8 mouse cellular contexts compared by ENCODE assay signal in the genomic region with DNA sequence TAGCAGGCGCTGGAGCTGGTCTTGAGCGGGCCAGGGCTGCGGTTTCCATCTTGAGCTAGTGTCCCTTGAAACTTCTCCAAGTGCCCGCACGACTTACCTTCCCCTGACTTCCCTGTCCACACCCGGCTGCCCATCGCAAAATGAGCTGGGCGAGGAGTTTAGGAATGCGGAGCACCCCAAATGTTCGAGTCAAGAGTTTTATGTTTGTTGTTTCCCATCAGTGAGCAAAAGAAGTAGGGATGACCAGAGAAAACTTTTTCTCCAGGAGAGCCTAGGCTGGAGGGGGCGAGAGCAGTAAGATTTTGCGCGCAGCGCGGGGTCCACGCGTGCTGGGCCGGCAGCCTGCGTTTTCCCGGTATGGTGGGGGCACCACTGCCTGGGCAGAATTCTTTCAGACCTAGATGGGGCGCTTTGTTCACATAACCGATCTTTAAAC. TPM values are rescaled to one million over a fixed set of nuclear protein-coding genes. Genes with fewer than 3 reads are reported as not detected.
DNase-seq lines count a peak whose midpoint lies in the region; ATAC-seq and TF ChIP-seq lines count a peak whose summit lies in the region.

No protein-coding gene starts in this region.

- in situ Hi-C loops in ES-E14 (cut with MboI; ENCODE audit: low sequenced_read_pairs in 2 of 2, unreplicated experiment in 2 of 2) = no loop called here

- peak overlapping the region; percentile 93 for H3K4me2 ChIP-seq in embryonic facial prominence, embryonic 11.5 days (ENCODE audit: low read depth, low read length)
- H3K4me2 ChIP-seq in heart, embryonic 12.5 days = peak overlapping the region; percentile 87
- H3K4me2 ChIP-seq in kidney, embryonic 14.5 days (replicated peaks; ENCODE audit: low read depth, low read length) = peak overlapping the region; percentile 88
- peak overlapping the region; percentile 81 for H3K4me2 ChIP-seq in lung, postnatal 0 days (replicated peaks; ENCODE audit: low read depth, low read length)

- under 1% methylated on average over 22 of the region's 22 CpGs for WGBS in embryonic facial prominence, embryonic 11.5 days
- WGBS in heart, embryonic 12.5 days = under 1% methylated on average over 22 of the region's 22 CpGs
- WGBS in kidney, embryonic 14.5 days = under 1% methylated on average over 22 of the region's 22 CpGs
- 0% methylated on average over 22 of the region's 22 CpGs for WGBS in lung, postnatal 0 days

- no peaks in the 10 kb centered on the region for H3K9me3 ChIP-seq in ES-E14 (ENCODE audit: control insufficient read depth, insufficient read depth, low read depth, low read length)
- no peaks in the 10 kb centered on the region for H3K9me3 ChIP-seq in embryonic facial prominence, embryonic 11.5 days (replicated peaks; ENCODE audit: control insufficient read depth, low read length)
- no peaks in the 10 kb centered on the region for H3K9me3 ChIP-seq in heart, embryonic 12.5 days (replicated peaks)
- H3K9me3 ChIP-seq in kidney, embryonic 14.5 days (ENCODE audit: control insufficient read depth, low read length) = no peaks in the 10 kb centered on the region
- H3K9me3 ChIP-seq in lung, postnatal 0 days (ENCODE audit: low read length) = no peaks in the 10 kb centered on the region

- DNase-seq in ES-E14 (ENCODE audit: low read depth, low spot score) = no peak
- no peak for DNase-seq in embryonic facial prominence, embryonic 11.5 days (ENCODE audit: low spot score)
- no peak for DNase-seq in lung, postnatal 0 days (ENCODE audit: low spot score)
- peak; percentile 56 to 58 for DNase-seq in spleen, adult 18-20 months
- DNase-seq in layer of hippocampus, adult 11-12 months (ENCODE audit: low spot score) = no peak
- no peak for DNase-seq in layer of hippocampus, adult 9-11 months

- TF ChIP-seq CTCF in lung, postnatal 0 days (IDR thresholded peaks at IDR 0.05) = no peak

- 0 out of 2 replicates have a peak, but pooled peaks have one; percentile 32 for ATAC-seq in embryonic facial prominence, embryonic 11.5 days (replicated peaks; ENCODE audit: insufficient number of reproducible peaks, low FRiP score, low TSS enrichment, low read depth)
- 0 out of 2 replicates have a peak, but pooled peaks have one; percentile 4 for ATAC-seq in heart, embryonic 12.5 days (ENCODE audit: insufficient number of reproducible peaks, low FRiP score)
- ATAC-seq in kidney, embryonic 14.5 days (ENCODE audit: low FRiP score, low TSS enrichment) = no peak
- peak; percentile 8; the same call in 1 of the 2 replicates for ATAC-seq in lung, postnatal 0 days

- peak overlapping the region; percentile 14; the same call in 1 of the 2 replicates for H3K27ac ChIP-seq in ES-E14 (ENCODE audit: insufficient read depth, low read depth, low read length, poor library complexity, severe bottlenecking)
- peak overlapping the region; percentile 99 for H3K27ac ChIP-seq in embryonic facial prominence, embryonic 11.5 days (replicated peaks; ENCODE audit: low read depth, low read length)
- H3K27ac ChIP-seq in heart, embryonic 12.5 days (ENCODE audit: poor library complexity, severe bottlenecking) = peak overlapping the region; percentile 98
- peak overlapping the region; percentile 99 for H3K27ac ChIP-seq in kidney, embryonic 14.5 days (ENCODE audit: low read depth, low read length)
- H3K27ac ChIP-seq in lung, postnatal 0 days (ENCODE audit: low read length) = peak overlapping the region; percentile 100

- no peaks in the 10 kb centered on the region for H3K27me3 ChIP-seq in embryonic facial prominence, embryonic 11.5 days (ENCODE audit: control insufficient read depth, insufficient read depth, low read length)
- no peaks in the 10 kb centered on the region for H3K27me3 ChIP-seq in heart, embryonic 12.5 days (replicated peaks)
- no peaks in the 10 kb centered on the region for H3K27me3 ChIP-seq in kidney, embryonic 14.5 days (ENCODE audit: control insufficient read depth, insufficient read depth, low read length)
- H3K27me3 ChIP-seq in lung, postnatal 0 days (replicated peaks; ENCODE audit: insufficient read depth, low read length) = no peaks in the 10 kb centered on the region

- H3K36me3 ChIP-seq in ES-E14 (ENCODE audit: control insufficient read depth, insufficient read depth, low read length, poor library complexity, severe bottlenecking) = peaks cover 11% of the 10 kb centered on the region
- H3K36me3 ChIP-seq in embryonic facial prominence, embryonic 11.5 days (replicated peaks; ENCODE audit: control insufficient read depth, insufficient read depth, low read depth, low read length) = peaks cover 9% of the 10 kb centered on the region
- H3K36me3 ChIP-seq in heart, embryonic 12.5 days = peaks cover 17% of the 10 kb centered on the region
- peaks cover 23% of the 10 kb centered on the region for H3K36me3 ChIP-seq in kidney, embryonic 14.5 days (ENCODE audit: control insufficient read depth, insufficient read depth, low read length)
- peaks cover 9% of the 10 kb centered on the region for H3K36me3 ChIP-seq in lung, postnatal 0 days (ENCODE audit: insufficient read depth, low read length)

- peak overlapping the region; percentile 90 to 92 for H3K4me3 ChIP-seq in ES-E14 (ENCODE audit: insufficient read depth in 1 of 2, low read depth in 1 of 2, low read length in 2 of 2, poor library complexity in 1 of 2, severe bottlenecking in 1 of 2)
- H3K4me3 ChIP-seq in embryonic facial prominence, embryonic 11.5 days (ENCODE audit: low read depth, low read length) = peak overlapping the region; percentile 71
- H3K4me3 ChIP-seq in heart, embryonic 12.5 days = peak overlapping the region; percentile 97
- peak overlapping the region; percentile 69 for H3K4me3 ChIP-seq in kidney, embryonic 14.5 days (ENCODE audit: low read length)
- peak overlapping the region; percentile 81 for H3K4me3 ChIP-seq in lung, postnatal 0 days (ENCODE audit: low read depth, low read length)

- H3K4me1 ChIP-seq in ES-E14 (ENCODE audit: control insufficient read depth in 2 of 2, insufficient read depth in 2 of 2, low read length in 2 of 2, poor library complexity in 1 of 2) = peaks cover 2 to 16% of the 10 kb centered on the region in 2 experiments; a peak in 3 of 4 replicates
- 0 out of 2 replicates have a peak, but pooled peaks cover 3% of the 10 kb centered on the region for H3K4me1 ChIP-seq in embryonic facial prominence, embryonic 11.5 days (ENCODE audit: control insufficient read depth, insufficient read depth, low read length)
- peaks cover 39% of the 10 kb centered on the region for H3K4me1 ChIP-seq in heart, embryonic 12.5 days (replicated peaks)
- peaks cover 16% of the 10 kb centered on the region for H3K4me1 ChIP-seq in kidney, embryonic 14.5 days (ENCODE audit: control insufficient read depth, insufficient read depth, low read length)
- H3K4me1 ChIP-seq in lung, postnatal 0 days (ENCODE audit: insufficient read depth, low read depth, low read length) = peaks cover 18% of the 10 kb centered on the region

- TF ChIP-seq EP300 in lung, postnatal 0 days (IDR thresholded peaks at IDR 0.05) = peak; percentile 3; the same call in 1 of the 2 replicates

- peak overlapping the region; percentile 90 for H3K9ac ChIP-seq in ES-E14 (ENCODE audit: insufficient read depth, low read depth, low read length, poor library complexity, severe bottlenecking)
- peak overlapping the region; percentile 85 for H3K9ac ChIP-seq in embryonic facial prominence, embryonic 11.5 days (replicated peaks; ENCODE audit: low read length)
- peak overlapping the region; percentile 92 for H3K9ac ChIP-seq in heart, embryonic 12.5 days
- peak overlapping the region; percentile 90 for H3K9ac ChIP-seq in kidney, embryonic 14.5 days (ENCODE audit: low read depth, low read length)
- H3K9ac ChIP-seq in lung, postnatal 0 days (replicated peaks; ENCODE audit: low read depth) = peak overlapping the region; percentile 65

TF ChIP-seq in ES-E14, 5 proteins besides CTCF, POLR2A, EP300 and RAD21:
- TF ChIP-seq ZNF384 (IDR thresholded peaks at IDR 0.05; ENCODE audit: low read depth, low read length) = no peak
- TF ChIP-seq ZC3H11A (IDR thresholded peaks at IDR 0.05; ENCODE audit: borderline replicate concordance, low read depth, low read length) = no peak
- no peak for TF ChIP-seq HCFC1 (IDR thresholded peaks at IDR 0.05; ENCODE audit: borderline replicate concordance, insufficient read depth, low read length)
- no peak for TF ChIP-seq CHD2 (IDR thresholded peaks at IDR 0.05; ENCODE audit: low read depth, low read length)
- no peak for TF ChIP-seq MAFK (IDR thresholded peaks at IDR 0.05; ENCODE audit: insufficient read depth, low read depth, low read length)

RNA-seq across cellular contexts. Expression of gene Zfp36l1, which starts 0.8 kb away (rescaled TPM):
- 19.4 and 19.8 TPM in 2 replicates for total RNA-seq in ES-E14 (2012; rRNA removed)
- 154 and 160 TPM in 2 replicates for polyA plus RNA-seq in embryonic facial prominence, embryonic 11.5 days (2014; fragmentation: Nextera tagmentation; extraction: Ambion mirVana)
- polyA plus RNA-seq in heart, embryonic 12.5 days (2016; fragmentation: Nextera tagmentation; extraction: Ambion mirVana) = 98.4 and 101 TPM in 2 replicates
- polyA plus RNA-seq in kidney, embryonic 14.5 days (2014; fragmentation: Nextera tagmentation; extraction: Ambion mirVana) = 166 and 175 TPM in 2 replicates
- 123 and 145 TPM in 2 replicates for polyA plus RNA-seq in lung, postnatal 0 days (2015; fragmentation: Nextera tagmentation; extraction: Ambion mirVana)

Comparison
In these comparisons a context has a peak if more than half of its experiments do, and no peak if none do; other contexts are left out.
1. DNase-seq: peak in spleen, adult 18-20 months (2 of 2); none in ES-E14 (single experiment), embryonic facial prominence, embryonic 11.5 days (single experiment), lung, postnatal 0 days (single experiment), layer of hippocampus, adult 11-12 months (single experiment) and layer of hippocampus, adult 9-11 months (single experiment).
2. H3K27ac ChIP-seq: peak in every context shown above with its lines; median percentile 100 in lung, postnatal 0 days; 99 in embryonic facial prominence, embryonic 11.5 days; 99 in kidney, embryonic 14.5 days; 98 in heart, embryonic 12.5 days; 14 in ES-E14.
3. Peak in every context shown above with its lines, with median percentiles within 50 percentile points of each other: H3K4me3 ChIP-seq, H3K9ac ChIP-seq and H3K4me2 ChIP-seq.